Mouse (Mus musculus) cerebellum, adult 2 months (tissue): ENCODE measurements around the gene Scfd2. TPM values are rescaled to one million over a fixed set of nuclear protein-coding genes. Genes with fewer than 3 reads are reported as not detected.

ENCODE experiments used
- DNase-seq, 2 experiments: peaks; one replicate each; pipeline ENCODE4 v3.0.0; 2021
- H3K27ac ChIP-seq: fragments of 200-500 bp; 2 replicates; pipeline ENCODE4 v1.5.1; 2012; ENCODE audit warnings: low read length, control low read depth, inconsistent platforms; ENCODE audit not compliant: insufficient read depth
- H3K27me3 ChIP-seq: fragments of 200-500 bp; 2 replicates; pipeline ENCODE4 v1.6.1; 2012; ENCODE audit warnings: inconsistent platforms, mild to moderate bottlenecking, low read length, moderate library complexity; ENCODE audit not compliant: control insufficient read depth, insufficient read depth
- H3K4me1 ChIP-seq: fragments of 200-500 bp; 2 replicates; pipeline ENCODE4 v1.6.1; 2011; ENCODE audit warnings: low read length; ENCODE audit not compliant: control insufficient read depth, insufficient read depth
- H3K4me3 ChIP-seq: fragments of 200-500 bp; replicated peaks from 2 replicates; pipeline ENCODE3; 2011; ENCODE audit warnings: mild to moderate bottlenecking, low read depth, low read length, control low read depth; ENCODE audit not compliant: insufficient read depth
- CTCF ChIP-seq: fragments of 200-500 bp; IDR thresholded peaks from 2 replicates; pipeline ENCODE4 v1.5.1; 2011; ENCODE audit warnings: low read depth, mild to moderate bottlenecking, control low read depth, low read length, moderate library complexity, borderline replicate concordance; ENCODE audit not compliant: insufficient read depth
- POLR2A ChIP-seq: fragments of 200-500 bp; IDR thresholded peaks from 2 replicates; pipeline ENCODE4 v1.6.1; 2011; ENCODE audit warnings: low read length, control low read depth, borderline replicate concordance; ENCODE audit not compliant: insufficient read depth
- WGBS: fragments of 180-500 bp; shearing (Covaris S2); methylation state at CpG from one replicate; pipeline ENCODE4 v1.1.7; 2018; 5-methylcytosine and 5-hydroxymethylcytosine counted together
- polyA plus RNA-seq: library from polyadenylated mRNA; depleted of rRNA; stranded (reverse); fragments of >200 nt; gene quantifications from 2 replicates; pipeline ENCODE4 v1.2.3, GENCODE M21; 2012

Scfd2 gene
- polyA plus RNA-seq, 1 experiment = 17.7 TPM

DNA sequence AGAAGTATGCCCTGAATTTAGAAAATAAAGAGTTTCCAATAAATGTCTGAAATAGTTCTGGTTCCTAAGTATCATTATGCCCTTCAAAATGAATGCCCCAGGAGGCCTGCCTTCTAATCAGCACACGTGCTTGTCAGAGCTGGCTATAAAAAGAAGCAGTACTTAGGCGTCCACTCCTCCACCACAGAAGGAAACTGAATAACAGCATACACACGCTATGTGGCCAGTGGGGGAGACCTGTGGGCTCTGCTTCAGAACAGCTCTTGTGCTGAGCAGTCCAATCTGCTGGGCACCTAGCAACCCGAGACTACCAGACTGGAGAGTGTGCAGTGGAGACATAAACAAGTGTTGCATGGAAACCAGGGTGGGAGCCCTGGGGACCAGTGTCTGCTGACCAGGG lies 231.4 kb downstream of the Scfd2 start:
- H3K4me1 ChIP-seq = no peaks in the 10 kb centered on the region; the same call in 1 of the 2 replicates
- WGBS = 66% methylated on average over 4 of the region's 4 CpGs
- H3K27me3 ChIP-seq = no peaks in the 10 kb centered on the region
- no peak for TF ChIP-seq POLR2A
- no peak overlapping the region for H3K27ac ChIP-seq
- DNase-seq = no peak
- no peak overlapping the region for H3K4me3 ChIP-seq

DNA sequence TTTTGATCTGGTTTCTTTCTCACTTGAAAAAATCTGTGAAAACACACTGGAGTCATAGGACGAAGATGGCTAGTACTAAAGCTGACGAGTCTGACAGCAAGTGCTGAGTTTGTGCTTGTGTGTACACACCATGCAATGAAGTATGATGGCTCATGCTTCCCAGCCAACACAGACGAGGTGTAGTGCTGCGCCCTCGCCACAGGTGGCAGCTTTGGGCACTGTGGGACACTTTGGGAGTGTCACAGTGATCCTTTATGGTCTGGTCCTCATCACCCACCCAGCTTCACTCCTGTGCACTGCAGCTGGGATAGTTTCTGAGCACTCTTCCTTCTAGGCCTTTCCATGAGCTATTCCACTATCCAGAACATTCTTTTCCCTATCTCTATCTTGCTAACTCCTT lies 234.4 kb downstream of the Scfd2 start:
- WGBS = 90% methylated on average over 5 of the region's 5 CpGs
- no peak for DNase-seq

DNA sequence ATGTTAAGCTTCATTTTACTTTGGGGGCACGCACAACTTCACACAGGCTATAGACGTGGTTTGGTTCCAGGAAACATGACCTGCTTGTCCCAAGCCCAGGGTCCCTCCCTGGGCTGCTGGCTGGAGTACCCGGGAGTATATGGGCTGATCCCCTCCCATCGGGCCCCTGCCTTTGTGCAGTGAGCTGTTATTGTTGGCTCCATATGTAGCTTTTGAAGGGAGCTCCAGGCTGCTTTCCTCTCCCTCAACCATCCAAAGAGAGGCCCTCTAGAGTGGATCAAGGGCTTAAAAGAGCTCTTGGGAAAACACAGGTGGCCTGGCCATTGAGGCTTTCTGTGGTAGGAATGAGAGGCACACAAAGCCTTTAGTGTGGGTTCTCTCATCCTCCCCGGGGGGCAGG lies 235.5 kb downstream of the Scfd2 start:
- Histone ChIP-seq H3K27ac (no peak overlapping the region), H3K4me3 (no peak overlapping the region), H3K4me1 (no peaks in the 10 kb centered on the region), H3K27me3 (no peaks in the 10 kb centered on the region)
- TF ChIP-seq POLR2A (no peak), CTCF (no peak)
- DNase-seq = no peak
- WGBS = 47% methylated on average over 5 of the region's 5 CpGs

More for the DNA sequence above, 234.4 kb downstream of the Scfd2 start:
- Histone ChIP-seq H3K4me1 (no peaks in the 10 kb centered on the region), H3K27me3 (no peaks in the 10 kb centered on the region), H3K27ac (no peak overlapping the region), H3K4me3 (no peak overlapping the region)
- TF ChIP-seq POLR2A = no peak
- TF ChIP-seq CTCF = peak; percentile 1; the same call in 1 of the 2 replicates

DNA sequence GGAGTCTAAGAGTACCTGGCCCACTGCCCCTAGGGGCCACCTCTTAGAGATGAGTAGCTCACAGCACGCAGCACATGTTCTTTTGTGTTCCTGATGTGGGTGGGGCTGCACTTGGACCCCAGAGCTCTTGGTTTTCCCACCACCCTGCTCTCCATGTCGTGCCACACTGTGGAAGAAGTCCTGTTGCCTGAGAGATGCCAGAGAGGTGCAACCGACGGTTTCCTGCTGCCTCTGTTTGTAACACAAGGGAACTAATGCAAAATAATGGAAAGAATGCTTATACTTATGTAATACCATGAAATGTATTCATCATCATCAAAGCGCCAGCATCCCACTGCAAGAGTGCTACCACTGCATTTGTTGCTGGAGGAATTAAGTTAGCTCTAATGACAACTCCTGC lies 238.0 kb downstream of the Scfd2 start:
- Histone ChIP-seq H3K4me1 (no peaks in the 10 kb centered on the region), H3K27me3 (no peaks in the 10 kb centered on the region), H3K4me3 (no peak overlapping the region), H3K27ac (no peak overlapping the region)
- no peak for TF ChIP-seq POLR2A
- TF ChIP-seq CTCF = no peak
- no peak for DNase-seq
- 58% methylated on average over 5 of the region's 5 CpGs for WGBS

DNA sequence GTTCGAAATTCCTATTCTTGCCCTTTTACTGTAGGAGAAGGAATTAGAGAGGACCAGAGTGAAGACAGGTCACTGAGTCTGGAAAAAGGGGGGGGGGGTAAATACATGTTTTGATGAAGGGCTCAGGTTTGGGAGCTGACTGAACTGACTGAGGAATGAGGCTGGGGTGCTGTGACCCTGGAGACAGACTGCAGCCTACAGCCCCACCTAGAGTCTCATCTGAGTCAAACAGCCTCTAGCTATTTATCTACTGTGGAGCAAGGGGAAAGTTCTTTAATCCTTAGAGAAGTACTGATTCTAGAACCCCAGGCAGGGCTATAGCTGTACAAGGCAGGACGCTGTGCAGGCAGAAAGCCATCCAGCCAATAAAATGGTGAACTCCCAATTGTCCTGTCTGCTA lies 239.5 kb downstream of the Scfd2 start:
- Histone ChIP-seq H3K4me1 (no peaks in the 10 kb centered on the region), H3K27ac (no peak overlapping the region), H3K27me3 (no peaks in the 10 kb centered on the region), H3K4me3 (no peak overlapping the region)
- no peak for DNase-seq
- TF ChIP-seq POLR2A (no peak), CTCF (peak; percentile 36; the same call in 1 of the 2 replicates)
- WGBS = 88% methylated on average over 2 of the region's 2 CpGs

DNA sequence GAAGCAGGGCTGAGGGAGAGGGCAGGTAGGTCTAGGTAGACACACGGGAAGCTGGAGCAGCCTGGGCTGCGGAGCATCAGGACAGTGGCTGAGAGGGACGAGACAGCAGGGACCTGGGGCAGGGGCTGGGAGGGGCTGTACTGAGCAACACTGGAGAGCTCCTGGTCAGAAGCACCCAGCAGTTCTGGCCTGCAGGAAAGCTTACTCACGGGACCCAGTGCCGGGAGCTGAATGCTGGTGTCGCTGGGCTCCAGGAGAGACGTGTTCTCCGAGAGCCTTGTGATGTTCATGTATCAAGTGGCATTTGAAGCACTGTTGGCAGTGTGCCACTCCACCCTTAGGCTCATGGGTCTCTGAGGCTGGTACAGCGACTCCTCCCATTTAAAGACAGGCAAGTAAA lies 240.0 kb downstream of the Scfd2 start:
- TF ChIP-seq POLR2A (no peak), CTCF (no peak)
- WGBS = 72% methylated on average over 9 of the region's 9 CpGs
- Histone ChIP-seq H3K27me3 (no peaks in the 10 kb centered on the region), H3K27ac (no peak overlapping the region), H3K4me3 (no peak overlapping the region), H3K4me1 (no peaks in the 10 kb centered on the region)
- DNase-seq = no peak

DNA sequence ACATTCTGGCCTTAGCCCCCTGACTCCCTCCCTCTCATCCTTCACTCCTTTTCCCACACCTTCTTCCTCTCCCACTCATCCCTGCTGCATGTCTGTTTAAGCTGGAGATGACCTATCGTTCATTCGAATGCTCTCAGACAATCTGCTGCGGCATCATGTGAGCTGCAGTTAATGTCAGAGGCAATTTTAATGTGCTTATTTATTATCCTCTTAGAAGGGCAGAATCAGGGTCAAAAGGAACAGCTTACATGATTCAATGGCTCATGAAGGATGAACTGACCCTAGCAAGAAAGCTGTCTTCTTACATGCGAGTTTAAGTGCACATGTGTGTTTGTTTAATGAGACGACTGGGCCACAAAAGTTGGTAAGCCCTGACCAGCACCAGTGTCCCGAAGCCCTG lies 241.6 kb downstream of the Scfd2 start:
- Histone ChIP-seq H3K4me3 (no peak overlapping the region), H3K4me1 (no peaks in the 10 kb centered on the region), H3K27ac (no peak overlapping the region), H3K27me3 (no peaks in the 10 kb centered on the region)
- TF ChIP-seq CTCF (no peak), POLR2A (no peak)
- no peak for DNase-seq
- 96% methylated on average over 6 of the region's 6 CpGs for WGBS

DNA sequence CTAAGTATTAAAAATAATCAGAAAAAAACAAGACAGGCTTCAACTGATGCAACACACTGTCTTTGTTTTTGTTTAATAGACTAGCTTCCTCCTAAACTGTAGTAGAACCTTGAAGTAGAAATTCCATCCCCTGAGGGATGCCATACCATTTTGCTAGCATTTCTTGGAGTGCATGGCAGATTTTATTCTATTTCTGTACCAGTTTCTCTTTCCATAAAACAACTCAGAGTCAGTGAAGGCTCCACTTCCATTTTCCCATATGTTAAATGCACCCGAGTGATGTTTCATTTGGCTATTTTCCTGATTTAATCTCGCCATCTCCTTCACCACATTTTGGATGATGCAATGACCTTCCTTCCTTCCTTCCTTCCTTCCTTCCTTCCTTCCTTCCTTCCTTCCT lies 243.4 kb downstream of the Scfd2 start:
- Histone ChIP-seq H3K4me1 (no peaks in the 10 kb centered on the region), H3K27me3 (no peaks in the 10 kb centered on the region), H3K4me3 (no peak overlapping the region), H3K27ac (no peak overlapping the region)
- TF ChIP-seq POLR2A (no peak), CTCF (no peak)
- DNase-seq = no peak
- 79% methylated on average over 2 of the region's 2 CpGs for WGBS
